17 mouse cellular contexts compared by ENCODE assay signal in the genomic region with DNA sequence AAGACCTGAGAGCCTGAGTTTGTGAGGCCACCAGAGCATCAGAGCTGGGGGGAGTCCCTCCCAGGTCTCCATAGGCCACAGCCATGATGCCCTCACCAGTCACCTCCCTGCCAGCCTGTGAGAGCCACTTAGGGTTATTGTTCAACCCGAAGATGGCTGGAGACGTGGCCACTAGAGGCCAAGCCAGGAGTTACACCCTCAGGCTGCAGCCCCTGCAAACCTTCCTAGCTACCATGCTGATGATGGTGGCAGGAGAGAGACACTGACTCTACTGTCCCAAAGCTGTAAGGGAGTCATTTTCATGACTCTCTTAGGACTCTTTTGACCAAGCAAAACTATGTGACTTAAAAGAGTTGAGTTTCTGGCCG. TPM values are rescaled to one million over a fixed set of nuclear protein-coding genes. Genes with fewer than 3 reads are reported as not detected.
DNase-seq lines count a peak whose midpoint lies in the region; ATAC-seq and TF ChIP-seq lines count a peak whose summit lies in the region.
"Had no signal": no experiment of that assay in that cellular context is flagged by ENCODE, and none has a peak within 500 bp of the region (broad histone marks: within the 10 kb centered on the region; RNA-seq: fewer than 3 reads in every experiment).

No protein-coding gene starts in this region.

- peak; percentile 43; the same call in 1 of the 2 replicates for TF ChIP-seq CTCF in kidney, postnatal 0 days (IDR thresholded peaks at IDR 0.05; ENCODE audit: low read depth)

- ATAC-seq in kidney, postnatal 0 days (replicated peaks; ENCODE audit: low FRiP score, low read depth), result 0 out of 2 replicates have a peak, but pooled peaks have one; percentile 5
- ATAC-seq: forebrain, embryonic 16.5 days had no signal

- H3K9me3 ChIP-seq in kidney, postnatal 0 days (replicated peaks; ENCODE audit: low read length), result no peaks in the 10 kb centered on the region
- H3K9me3 ChIP-seq in ES-E14 (ENCODE audit: control insufficient read depth, insufficient read depth, low read depth, low read length), result no peaks in the 10 kb centered on the region
- H3K9me3 ChIP-seq: embryonic facial prominence, embryonic 13.5 days; hindbrain, embryonic 12.5 days; midbrain, embryonic 12.5 days had no signal

- 0 out of 2 replicates have a peak, but pooled peaks cover 2% of the 10 kb centered on the region for H3K36me3 ChIP-seq in kidney, postnatal 0 days (ENCODE audit: insufficient read depth, low read length)
- H3K36me3 ChIP-seq in ES-E14 (ENCODE audit: control insufficient read depth, insufficient read depth, low read length, poor library complexity, severe bottlenecking), result no peaks in the 10 kb centered on the region

- no peak overlapping the region for H3K4me2 ChIP-seq in kidney, postnatal 0 days (ENCODE audit: low read length)
- H3K4me2 ChIP-seq: embryonic facial prominence, embryonic 13.5 days; heart, embryonic 11.5 days; hindbrain, embryonic 12.5 days; midbrain, embryonic 12.5 days had no signal

- no peak overlapping the region for H3K4me3 ChIP-seq in kidney, postnatal 0 days (replicated peaks; ENCODE audit: low read depth, low read length)
- peak overlapping the region; percentile 21 to 28; a peak in 3 of 4 replicates for H3K4me3 ChIP-seq in ES-E14 (ENCODE audit: insufficient read depth in 1 of 2, low read depth in 1 of 2, low read length in 2 of 2, poor library complexity in 1 of 2, severe bottlenecking in 1 of 2)
- H3K4me3 ChIP-seq: embryonic facial prominence, embryonic 13.5 days; hindbrain, embryonic 12.5 days; midbrain, embryonic 12.5 days had no signal

- intact Hi-C loops in heart, postnatal 25 days (cut with DNase I), result no loop called here

- peak overlapping the region; percentile 50 for H3K27ac ChIP-seq in kidney, postnatal 0 days
- peak overlapping the region; percentile 63 for H3K27ac ChIP-seq in ES-E14 (ENCODE audit: insufficient read depth, low read depth, low read length, poor library complexity, severe bottlenecking)
- H3K27ac ChIP-seq: embryonic facial prominence, embryonic 13.5 days; hindbrain, embryonic 12.5 days; midbrain, embryonic 12.5 days had no signal

- no peaks in the 10 kb centered on the region for H3K27me3 ChIP-seq in kidney, postnatal 0 days (ENCODE audit: insufficient read depth, low read length)
- H3K27me3 ChIP-seq: embryonic facial prominence, embryonic 13.5 days; hindbrain, embryonic 12.5 days; midbrain, embryonic 12.5 days had no signal

- DNase-seq in embryo, embryonic 10.5 days (ENCODE audit: low spot score), result peak; percentile 38
- no peak for DNase-seq in embryo, embryonic 9.5 days (ENCODE audit: extremely low spot score)
- DNase-seq in kidney, postnatal 0 days (ENCODE audit: low spot score), result peak; percentile 40
- DNase-seq in kidney, adult 8-10 months, result no peak
- DNase-seq in 416B (ENCODE audit: low read depth), result peak; percentile 20
- DNase-seq in ES-E14 (ENCODE audit: low read depth, low spot score), result no peak
- DNase-seq in heart, postnatal 25 days (ENCODE audit: low spot score), result no peak
- no peak for DNase-seq in spleen, postnatal 14 days (ENCODE audit: low spot score in 2 of 2)
- DNase-seq: adrenal gland, postnatal 36 days; gastrocnemius, postnatal 14 days; thymus, postnatal 4 days had no signal

- WGBS in kidney, postnatal 0 days, result 42% methylated on average over 3 of the region's 3 CpGs

- no peak overlapping the region for H3K9ac ChIP-seq in kidney, postnatal 0 days (ENCODE audit: low read depth, low read length)
- H3K9ac ChIP-seq in ES-E14 (ENCODE audit: insufficient read depth, low read depth, low read length, poor library complexity, severe bottlenecking), result peak overlapping the region; percentile 51; the same call in 1 of the 2 replicates
- H3K9ac ChIP-seq: embryonic facial prominence, embryonic 13.5 days; hindbrain, embryonic 12.5 days had no signal

- in situ Hi-C loops in ES-E14 (cut with MboI; ENCODE audit: low sequenced_read_pairs in 2 of 2, unreplicated experiment in 2 of 2), result no loop called here

- peaks cover 17% of the 10 kb centered on the region for H3K4me1 ChIP-seq in kidney, postnatal 0 days (replicated peaks; ENCODE audit: insufficient read depth, low read length)
- peaks cover 8 to 29% of the 10 kb centered on the region in 2 experiments; a peak in 3 of 4 replicates for H3K4me1 ChIP-seq in ES-E14 (ENCODE audit: control insufficient read depth in 2 of 2, insufficient read depth in 2 of 2, low read length in 2 of 2, poor library complexity in 1 of 2)

TF ChIP-seq in ES-E14, 5 proteins besides CTCF, POLR2A, EP300 and RAD21:
- TF ChIP-seq ZC3H11A (IDR thresholded peaks at IDR 0.05; ENCODE audit: borderline replicate concordance, low read depth, low read length), result no peak
- no peak for TF ChIP-seq ZNF384 (IDR thresholded peaks at IDR 0.05; ENCODE audit: low read depth, low read length)
- no peak for TF ChIP-seq HCFC1 (IDR thresholded peaks at IDR 0.05; ENCODE audit: borderline replicate concordance, insufficient read depth, low read length)
- no peak for TF ChIP-seq MAFK (IDR thresholded peaks at IDR 0.05; ENCODE audit: insufficient read depth, low read depth, low read length)
- no peak for TF ChIP-seq CHD2 (IDR thresholded peaks at IDR 0.05; ENCODE audit: low read depth, low read length)

RNA-seq across cellular contexts. Expression of gene Tpgs1, which starts 2.9 kb away (rescaled TPM):
- polyA plus RNA-seq in kidney, postnatal 0 days (2015; fragmentation: Nextera tagmentation; extraction: Ambion mirVana), result 82.5 and 84.9 TPM in 2 replicates
- 29.9 and 46.7 TPM in 2 replicates for total RNA-seq in ES-E14 (2012; rRNA removed)
- total RNA-seq in heart, postnatal 25 days (2021), result 10 to 100 TPM; 18.3 to 19.4 TPM

RNA-seq across cellular contexts. Expression of gene Madcam1, which starts 7.7 kb away (rescaled TPM):
- 1.5 TPM in 2 replicates for polyA plus RNA-seq in kidney, postnatal 0 days (2015; fragmentation: Nextera tagmentation; extraction: Ambion mirVana)
- 2.7 and 6.3 TPM in 2 replicates for total RNA-seq in ES-E14 (2012; rRNA removed)
- total RNA-seq in heart, postnatal 25 days (2021), result not detected
- total RNA-seq: adrenal gland, postnatal 36 days; gastrocnemius, postnatal 14 days had no signal

RNA-seq across cellular contexts. Expression of gene Cdc34, which starts 9.9 kb away (rescaled TPM):
- polyA plus RNA-seq in kidney, postnatal 0 days (2015; fragmentation: Nextera tagmentation; extraction: Ambion mirVana), result 68.1 and 75.7 TPM in 2 replicates
- total RNA-seq in ES-E14 (2012; rRNA removed), result 491 and 507 TPM in 2 replicates
- total RNA-seq in heart, postnatal 25 days (2021), result 100 to 1,000 TPM; 183 to 190 TPM

RNA-seq across cellular contexts. Expression of gene Gzmm, which starts 16.7 kb away (rescaled TPM):
- 0.34 and 0.50 TPM in 2 replicates for polyA plus RNA-seq in kidney, postnatal 0 days (2015; fragmentation: Nextera tagmentation; extraction: Ambion mirVana)
- total RNA-seq in ES-E14 (2012; rRNA removed), result 2.5 and 4.5 TPM in 2 replicates
- total RNA-seq in heart, postnatal 25 days (2021), result 1 to 10 TPM; 6.0 to 7.2 TPM

RNA-seq across cellular contexts. Expression of gene Odf3l2, which starts 26.5 kb away (rescaled TPM):
- polyA plus RNA-seq in kidney, postnatal 0 days (2015; fragmentation: Nextera tagmentation; extraction: Ambion mirVana), result not detected in 2 replicates
- total RNA-seq in ES-E14 (2012; rRNA removed), result not detected in 2 replicates
- not detected for total RNA-seq in heart, postnatal 25 days (2021)
- total RNA-seq: adrenal gland, postnatal 36 days had no signal
- polyA plus RNA-seq: embryonic facial prominence, embryonic 13.5 days; heart, embryonic 11.5 days; hindbrain, embryonic 12.5 days; liver, embryonic 16.5 days; midbrain, embryonic 12.5 days had no signal

Comparison
In these comparisons a context has a peak if more than half of its experiments do, and no peak if none do; other contexts are left out.
1. DNase-seq: peak in embryo, embryonic 10.5 days (single experiment), kidney, postnatal 0 days (single experiment) and 416B (single experiment); none in embryo, embryonic 9.5 days (single experiment), kidney, adult 8-10 months (0 of 2), ES-E14 (single experiment), heart, postnatal 25 days (single experiment) and spleen, postnatal 14 days (0 of 2).